Mouse (Mus musculus): ENCODE results near the gene Umad1.

Gene Umad1

GRCm38 (mm10) chr6:8416802-8417569 lies 157.9 kb downstream of the Umad1 start:
- DNase-seq (ENCODE audit: low spot score in 2 of 2) = no peak

GRCm38 (mm10) chr6:8419485-8420186 lies 160.5 kb downstream of the Umad1 start:
- DNase-seq (ENCODE audit: low spot score in 2 of 2) = no peak

- DNase-seq (ENCODE audit: low spot score in 2 of 2) = no peak
Measured at GRCm38 (mm10) chr6:8420187-8420503, 161.1 kb downstream of the Umad1 start.

- DNase-seq (ENCODE audit: low spot score in 2 of 2) = no peak
Measured at GRCm38 (mm10) chr6:8421421-8421820, 162.3 kb downstream of the Umad1 start.

GRCm38 (mm10) chr6:8421959-8422581 lies 163.0 kb downstream of the Umad1 start:
- DNase-seq (ENCODE audit: low spot score in 2 of 2) = no peak

- DNase-seq (ENCODE audit: low spot score in 2 of 2) = no peak
Measured at GRCm38 (mm10) chr6:8423142-8423541, 164.1 kb downstream of the Umad1 start.

- no peak for DNase-seq (ENCODE audit: low spot score in 2 of 2)
Measured at GRCm38 (mm10) chr6:8427692-8428091, 168.6 kb downstream of the Umad1 start.

GRCm38 (mm10) chr6:8430610-8431234 lies 171.6 kb downstream of the Umad1 start:
- no peak for DNase-seq (ENCODE audit: low spot score in 2 of 2)

- no peak for DNase-seq (ENCODE audit: low spot score in 2 of 2)
Measured at GRCm38 (mm10) chr6:8433179-8433578, 174.1 kb downstream of the Umad1 start.

GRCm38 (mm10) chr6:8437937-8438336 lies 178.8 kb downstream of the Umad1 start:
- no peak for DNase-seq (ENCODE audit: low spot score in 2 of 2)

GRCm38 (mm10) chr6:8441814-8442213 lies 182.7 kb downstream of the Umad1 start:
- DNase-seq (ENCODE audit: low spot score in 2 of 2) = no peak

- DNase-seq (ENCODE audit: low spot score in 2 of 2) = no peak
Measured at GRCm38 (mm10) chr6:8446786-8447185, 187.7 kb downstream of the Umad1 start.

- DNase-seq (ENCODE audit: low spot score in 2 of 2) = no peak
Measured at GRCm38 (mm10) chr6:8455599-8455998, 196.5 kb downstream of the Umad1 start.

GRCm38 (mm10) chr6:8458596-8458995 lies 199.5 kb downstream of the Umad1 start:
- no peak for DNase-seq (ENCODE audit: low spot score in 2 of 2)

- DNase-seq (ENCODE audit: low spot score in 2 of 2) = no peak
Measured at GRCm38 (mm10) chr6:8462447-8462846, 203.4 kb downstream of the Umad1 start.

- no peak for DNase-seq (ENCODE audit: low spot score in 2 of 2)
Measured at GRCm38 (mm10) chr6:8465388-8465787, 206.3 kb downstream of the Umad1 start.

GRCm38 (mm10) chr6:8465985-8466384 lies 206.9 kb downstream of the Umad1 start:
- DNase-seq (ENCODE audit: low spot score in 2 of 2) = no peak

- DNase-seq (ENCODE audit: low spot score in 2 of 2) = no peak
Measured at GRCm38 (mm10) chr6:8467667-8468337, 208.7 kb downstream of the Umad1 start.

GRCm38 (mm10) chr6:8469918-8470317 lies 210.8 kb downstream of the Umad1 start:
- no peak for DNase-seq (ENCODE audit: low spot score in 2 of 2)

GRCm38 (mm10) chr6:8472125-8472524 lies 213.0 kb downstream of the Umad1 start:
- no peak for DNase-seq (ENCODE audit: low spot score in 2 of 2)

- no peak for DNase-seq (ENCODE audit: low spot score in 2 of 2)
Measured at GRCm38 (mm10) chr6:8472915-8473314, 213.8 kb downstream of the Umad1 start.

- DNase-seq (ENCODE audit: low spot score in 2 of 2) = no peak
Measured at GRCm38 (mm10) chr6:8473498-8473897, 214.4 kb downstream of the Umad1 start.

Measured in spleen, postnatal 10 days (tissue).